Mouse (Mus musculus) bone marrow macrophage, adult 2 months (primary cell): ENCODE results near the gene Pten. TPM values are rescaled to one million over a fixed set of nuclear protein-coding genes. Genes with fewer than 3 reads are reported as not detected.

ENCODE experiments used
- H3K27ac ChIP-seq: 2 replicates; pipeline ENCODE4 v1.5.1; 2012; ENCODE audit warnings: low read depth, low read length; ENCODE audit not compliant: insufficient read depth
- H3K4me1 ChIP-seq: 2 replicates; pipeline ENCODE4 v1.6.1; 2012; ENCODE audit warnings: low read length; ENCODE audit not compliant: control insufficient read depth, insufficient read depth
- H3K4me3 ChIP-seq: 2 replicates; pipeline ENCODE4 v1.5.1; 2012; ENCODE audit warnings: mild to moderate bottlenecking, low read length, moderate library complexity; ENCODE audit not compliant: insufficient read depth
- CTCF ChIP-seq: IDR thresholded peaks from 2 replicates; pipeline ENCODE4 v1.5.1; 2012; ENCODE audit warnings: low read depth, mild to moderate bottlenecking, low read length, moderate library complexity
- POLR2A ChIP-seq: IDR thresholded peaks from 2 replicates; pipeline ENCODE4 v1.6.1; 2012; ENCODE audit warnings: mild to moderate bottlenecking, low read depth, low read length, borderline replicate concordance
- polyA plus RNA-seq: library from polyadenylated mRNA; stranded (reverse); fragments of >200 nt; gene quantifications from 2 replicates; pipeline ENCODE4 v1.2.4, GENCODE M21; 2012; ENCODE audit not compliant: missing spikeins, insufficient read depth, insufficient read length

The Pten gene
- polyA plus RNA-seq, 1 experiment = 62.7 TPM

DNA sequence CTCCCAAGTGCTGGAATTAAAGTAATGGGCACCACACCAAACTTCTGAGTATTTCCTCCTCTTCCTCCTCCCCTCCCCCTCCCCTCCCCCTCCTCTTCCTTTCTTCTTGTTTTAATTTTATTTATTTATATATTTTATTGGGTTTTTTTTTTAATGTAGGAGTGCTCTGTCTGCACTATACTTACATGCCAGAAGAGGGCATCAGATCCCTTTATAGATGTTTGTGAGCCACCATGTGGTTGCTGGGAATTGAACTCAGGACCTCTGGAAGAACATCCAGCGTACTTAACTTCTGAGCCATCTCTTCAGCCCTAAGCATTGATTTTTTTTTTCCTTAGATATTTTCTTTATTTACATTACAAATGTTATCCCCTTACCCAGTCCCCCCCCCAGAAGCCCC is 37.0 kb upstream of the Pten start:
- no peak overlapping the region for H3K4me3 ChIP-seq
- H3K4me1 ChIP-seq = no peaks in the 10 kb centered on the region
- TF ChIP-seq POLR2A (no peak), CTCF (no peak)
- no peak overlapping the region for H3K27ac ChIP-seq

DNA sequence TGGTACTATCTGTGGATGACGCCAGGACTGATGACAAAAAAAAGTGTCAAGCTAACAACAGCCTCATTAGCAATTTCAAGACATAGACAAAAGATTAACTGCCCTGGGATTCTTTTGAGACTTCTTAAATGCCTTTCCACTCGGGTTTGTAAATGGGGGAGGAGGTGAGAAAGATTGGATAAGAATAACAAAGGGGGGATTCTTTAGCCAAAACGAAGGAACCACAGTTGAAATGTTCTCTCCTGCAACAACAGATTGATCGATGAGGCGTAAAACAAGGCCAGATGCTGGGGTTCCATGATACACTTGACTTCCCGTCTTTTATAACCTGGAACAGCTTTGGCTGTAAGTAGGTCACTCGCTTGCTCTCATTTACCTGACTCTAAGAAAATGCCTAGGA is 33.5 kb upstream of the Pten start:
- no peak for TF ChIP-seq CTCF
- no peak for TF ChIP-seq POLR2A
- Histone ChIP-seq H3K4me1 (no peaks in the 10 kb centered on the region), H3K4me3 (no peak overlapping the region), H3K27ac (no peak overlapping the region)

DNA sequence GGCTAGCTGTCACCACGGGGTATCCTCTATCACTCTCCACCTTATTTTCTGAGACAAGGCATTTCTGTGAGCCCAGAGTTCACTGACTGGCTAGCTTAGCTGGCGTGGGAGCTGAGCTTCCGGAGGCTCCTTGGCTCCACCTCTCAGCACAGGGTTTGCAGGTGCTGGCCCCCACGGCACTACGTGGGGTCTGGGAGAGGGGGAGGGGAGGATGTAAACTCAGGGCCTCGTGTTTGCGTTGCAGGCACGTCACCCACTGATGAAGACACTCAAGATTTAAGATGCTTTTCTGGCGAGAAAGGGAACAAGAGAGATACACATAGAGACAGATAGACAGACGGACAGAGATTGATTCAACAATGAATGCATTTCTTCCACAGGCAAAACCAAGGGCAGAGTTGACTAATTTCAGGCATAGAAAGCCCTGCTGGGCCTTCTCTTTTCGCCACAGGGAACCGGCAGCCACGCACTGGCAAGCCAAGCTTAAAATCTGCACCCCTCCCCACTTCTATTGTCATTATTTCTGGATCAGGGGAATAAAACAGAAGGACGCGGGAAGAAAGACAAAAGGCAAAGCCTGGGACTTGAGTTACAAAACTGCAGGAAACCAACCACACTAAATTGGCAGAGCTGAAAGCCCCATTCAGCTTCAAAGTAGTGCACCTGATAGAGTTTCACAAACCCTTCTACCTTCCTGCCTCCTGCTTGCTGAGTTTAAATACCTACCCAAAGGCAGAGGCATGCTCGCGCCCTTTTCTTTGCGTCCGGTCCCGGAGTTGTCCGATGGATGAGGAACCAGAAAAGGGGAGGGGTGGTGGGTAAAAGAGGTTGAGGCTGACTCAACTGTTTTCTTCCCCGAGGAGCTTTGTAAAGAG is 30.6 kb upstream of the Pten start:
- Histone ChIP-seq H3K4me3 (no peak overlapping the region), H3K4me1 (no peaks in the 10 kb centered on the region), H3K27ac (no peak overlapping the region)
- TF ChIP-seq CTCF (no peak), POLR2A (no peak)

DNA sequence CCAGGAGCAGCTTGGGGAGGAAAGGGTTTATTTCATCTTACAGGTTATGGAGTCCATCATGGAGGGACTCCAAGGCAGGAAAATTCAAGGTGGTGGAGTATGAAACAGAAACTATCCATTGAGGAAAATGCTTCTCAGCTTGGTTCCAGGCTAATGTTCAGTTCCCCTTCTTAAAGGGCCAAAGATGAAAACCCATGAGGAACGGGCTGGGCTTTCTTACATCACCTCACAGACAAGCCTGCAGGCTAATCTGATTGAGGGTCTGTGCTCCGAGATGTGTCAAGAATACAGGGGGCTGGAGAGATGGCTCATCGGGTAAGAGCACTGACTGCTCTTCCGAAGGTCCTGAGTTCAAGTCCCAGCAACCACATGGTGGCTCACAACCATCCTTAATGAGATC is 27.5 kb upstream of the Pten start:
- no peaks in the 10 kb centered on the region for H3K4me1 ChIP-seq
- H3K4me3 ChIP-seq = no peak overlapping the region
- TF ChIP-seq POLR2A (no peak), CTCF (no peak)
- H3K27ac ChIP-seq = no peak overlapping the region

- Histone ChIP-seq H3K4me1 (no peaks in the 10 kb centered on the region), H3K4me3 (no peak overlapping the region), H3K27ac (no peak overlapping the region)
- TF ChIP-seq CTCF = no peak
- TF ChIP-seq POLR2A = no peak
Observed at GRCm38 (mm10) chr19:32732922-32733321, 24.4 kb upstream of the Pten start.

DNA sequence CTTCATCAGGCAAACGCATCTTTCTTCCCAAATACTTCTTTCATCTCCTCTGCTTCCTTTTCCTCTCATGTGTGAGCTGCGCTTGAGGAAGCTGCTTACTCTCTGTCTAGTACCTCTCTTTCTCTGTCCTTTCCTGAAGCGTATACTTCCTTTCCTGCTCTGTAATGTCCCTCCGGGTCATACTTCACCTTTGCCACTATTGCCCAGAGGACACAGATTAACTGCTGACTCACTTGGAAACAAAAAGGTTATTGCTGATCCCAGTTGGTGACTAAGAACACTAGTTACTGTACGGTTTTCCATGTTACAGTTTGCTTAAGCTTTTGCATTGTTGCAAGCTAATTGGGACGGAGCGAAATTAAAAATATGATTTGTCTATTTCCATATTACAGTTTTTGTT is 19.5 kb upstream of the Pten start:
- H3K4me1 ChIP-seq = no peaks in the 10 kb centered on the region
- H3K4me3 ChIP-seq = no peak overlapping the region
- no peak for TF ChIP-seq CTCF
- TF ChIP-seq POLR2A = no peak
- no peak overlapping the region for H3K27ac ChIP-seq

DNA sequence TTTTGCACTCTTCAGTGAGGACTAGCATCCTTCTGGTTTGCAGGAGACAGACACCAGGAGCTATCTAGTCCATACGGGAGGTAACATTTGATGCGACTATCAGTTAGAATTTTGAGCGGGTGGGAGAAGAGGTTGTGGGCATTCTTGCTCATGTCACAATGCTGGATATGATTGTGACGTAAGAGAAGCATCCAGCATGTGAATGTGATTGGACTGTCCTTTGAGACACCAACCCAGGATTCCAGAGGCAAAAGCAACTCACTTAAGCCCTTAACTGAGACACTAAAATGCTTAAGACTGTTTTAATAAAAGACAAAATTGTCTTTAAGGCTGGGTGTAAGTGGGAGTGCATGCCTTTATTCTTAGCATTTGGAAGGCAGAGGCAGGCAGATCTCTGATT is 17.6 kb upstream of the Pten start, which contains the start of gene Atad1:
Gene Atad1, minus strand, starts transcription at position 101 of the 400 bp plus-strand sequence.
- Histone ChIP-seq H3K4me3 (no peak within 1 kb of the TSS), H3K4me1 (no peaks in the 10 kb centered on the region), H3K27ac (no peak within 1 kb of the TSS)
- TF ChIP-seq POLR2A (no peak), CTCF (no peak)

DNA sequence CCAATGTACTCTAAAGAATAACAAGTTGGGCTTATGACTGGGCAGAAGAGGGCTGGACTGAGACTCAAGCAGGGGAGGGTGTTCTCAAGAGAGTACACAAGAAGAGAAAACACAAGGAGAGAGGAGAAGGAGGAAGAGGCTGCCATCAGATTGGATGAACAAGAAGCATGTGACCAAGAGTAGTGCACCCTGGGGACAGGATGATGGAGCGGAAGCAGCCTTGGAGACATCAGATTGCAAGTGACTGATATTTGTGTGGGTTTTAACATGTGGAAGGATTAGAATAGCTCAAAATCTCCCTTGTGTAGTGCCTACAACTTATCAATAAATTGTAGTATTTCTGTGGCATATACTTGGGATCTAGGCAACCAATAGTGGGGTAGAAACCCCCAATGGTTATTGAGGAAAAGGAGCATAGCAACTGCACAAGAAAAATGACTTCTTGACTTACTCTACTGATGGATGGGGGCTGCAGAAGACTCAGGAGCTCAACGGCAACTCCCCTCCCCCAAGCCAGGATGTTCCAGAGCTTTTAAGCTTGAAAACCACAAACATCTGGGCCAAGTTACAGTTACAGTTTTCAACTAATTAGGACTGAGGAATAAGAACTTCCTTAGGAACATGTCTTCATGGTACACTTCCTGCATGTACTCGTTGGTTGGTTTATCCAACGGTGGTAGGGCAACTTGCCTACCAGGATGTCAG is 16.5 kb upstream of the Pten start:
- H3K4me1 ChIP-seq = no peaks in the 10 kb centered on the region
- H3K27ac ChIP-seq = no peak overlapping the region
- TF ChIP-seq POLR2A (no peak), CTCF (no peak)
- H3K4me3 ChIP-seq = no peak overlapping the region

DNA sequence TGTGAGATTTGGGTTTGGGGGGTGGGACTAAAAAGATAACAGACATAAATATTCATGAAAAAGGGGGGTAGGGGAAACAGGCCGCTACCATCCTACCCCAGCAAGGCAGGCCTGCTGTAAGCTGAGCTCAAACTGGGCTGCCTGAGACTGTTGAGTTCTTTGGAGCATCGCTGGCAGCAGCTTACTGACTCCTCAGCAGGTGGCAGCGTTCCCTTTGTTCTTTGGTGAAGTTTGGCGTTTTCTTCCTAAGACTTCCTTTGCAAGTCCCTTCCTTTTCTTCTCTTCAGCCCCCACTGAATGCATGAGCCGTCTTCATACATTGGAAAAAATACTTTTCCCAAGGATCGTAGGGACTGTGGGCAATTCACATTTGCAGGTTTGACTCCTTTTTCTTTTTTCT is 7.9 kb upstream of the Pten start:
- Histone ChIP-seq H3K4me3 (no peak overlapping the region), H3K27ac (no peak overlapping the region), H3K4me1 (no peaks in the 10 kb centered on the region)
- TF ChIP-seq POLR2A (no peak), CTCF (no peak)

- TF ChIP-seq CTCF (no peak), POLR2A (no peak)
- Histone ChIP-seq H3K4me1 (no peaks in the 10 kb centered on the region), H3K4me3 (no peak overlapping the region), H3K27ac (no peak overlapping the region)
Observed at GRCm38 (mm10) chr19:32752357-32752756, 4.9 kb upstream of the Pten start.
